Mouse (Mus musculus): ENCODE measurements around the gene Mta3. TPM values are rescaled to one million over a fixed set of nuclear protein-coding genes. Genes with fewer than 3 reads are reported as not detected.
A peak's percentile ranks its signal among the peaks of the same experiment; 100 is the strongest.

Gene Mta3
- polyA plus RNA-seq (2015; fragmentation: Nextera tagmentation; extraction: Ambion mirVana): 44.2 and 47.6 TPM in 2 replicates

- H3K9me3 ChIP-seq (ENCODE audit: control insufficient read depth, low read length): no peaks in the 10 kb centered on the region
- peak within 1 kb of the TSS; percentile 99 for H3K27ac ChIP-seq (replicated peaks)
- H3K4me2 ChIP-seq (replicated peaks; ENCODE audit: low read depth): peak within 1 kb of the TSS; percentile 95
- under 1% methylated on average over 40 of the region's 56 CpGs for WGBS
- no peaks in the 10 kb centered on the region for H3K27me3 ChIP-seq (ENCODE audit: control insufficient read depth, insufficient read depth, low read length)
- TF ChIP-seq EP300 (optimal IDR thresholded peaks at IDR 0.05) (no peak), CTCF (IDR thresholded peaks at IDR 0.05; ENCODE audit: low read depth) (no peak)
- DNase-seq (ENCODE audit: low spot score): peak; percentile 80
- peak; percentile 72 for ATAC-seq (ENCODE audit: low FRiP score, low TSS enrichment)
- H3K4me1 ChIP-seq (replicated peaks; ENCODE audit: control insufficient read depth, insufficient read depth): no peaks in the 10 kb centered on the region
- no peaks in the 10 kb centered on the region for H3K36me3 ChIP-seq (ENCODE audit: control insufficient read depth, insufficient read depth, low read length)
- H3K9ac ChIP-seq (ENCODE audit: low read length): peak within 1 kb of the TSS; percentile 97
- peak within 1 kb of the TSS; percentile 79 for H3K4me3 ChIP-seq (ENCODE audit: low read depth, low read length)
Observed at GRCm38 (mm10) chr17:83706116-83706593, at the start of gene Mta3. TSS of gene Mta3 (plus strand) at chr17:83706163.

- Histone ChIP-seq H3K4me2 (replicated peaks; ENCODE audit: low read depth) (no peak overlapping the region), H3K27me3 (ENCODE audit: control insufficient read depth, insufficient read depth, low read length) (no peaks in the 10 kb centered on the region), H3K36me3 (ENCODE audit: control insufficient read depth, insufficient read depth, low read length) (no peaks in the 10 kb centered on the region), H3K9me3 (ENCODE audit: control insufficient read depth, low read length) (no peaks in the 10 kb centered on the region), H3K4me1 (replicated peaks; ENCODE audit: control insufficient read depth, insufficient read depth) (no peaks in the 10 kb centered on the region), H3K9ac (ENCODE audit: low read length) (no peak overlapping the region), H3K27ac (replicated peaks) (no peak overlapping the region), H3K4me3 (ENCODE audit: low read depth, low read length) (no peak overlapping the region)
- DNase-seq (ENCODE audit: low spot score) (no peak), ATAC-seq (ENCODE audit: low FRiP score, low TSS enrichment) (no peak)
- TF ChIP-seq CTCF (IDR thresholded peaks at IDR 0.05; ENCODE audit: low read depth) (no peak), EP300 (optimal IDR thresholded peaks at IDR 0.05) (no peak)
- 85% methylated on average over 9 of the region's 9 CpGs for WGBS
Observed at GRCm38 (mm10) chr17:83657375-83657774, 48.6 kb upstream of the Mta3 start.

- no peak overlapping the region for H3K9ac ChIP-seq (ENCODE audit: low read length)
- 58% methylated on average over 1 of the region's 1 CpGs for WGBS
- H3K4me3 ChIP-seq (ENCODE audit: low read depth, low read length): no peak overlapping the region
- no peaks in the 10 kb centered on the region for H3K36me3 ChIP-seq (ENCODE audit: control insufficient read depth, insufficient read depth, low read length)
- no peaks in the 10 kb centered on the region for H3K27me3 ChIP-seq (ENCODE audit: control insufficient read depth, insufficient read depth, low read length)
- no peaks in the 10 kb centered on the region for H3K9me3 ChIP-seq (ENCODE audit: control insufficient read depth, low read length)
- no peak overlapping the region for H3K4me2 ChIP-seq (replicated peaks; ENCODE audit: low read depth)
- no peak for TF ChIP-seq CTCF (IDR thresholded peaks at IDR 0.05; ENCODE audit: low read depth)
- TF ChIP-seq EP300 (optimal IDR thresholded peaks at IDR 0.05): no peak
- no peaks in the 10 kb centered on the region for H3K4me1 ChIP-seq (replicated peaks; ENCODE audit: control insufficient read depth, insufficient read depth)
- no peak overlapping the region for H3K27ac ChIP-seq (replicated peaks)
- no peak for DNase-seq (ENCODE audit: low spot score)
- ATAC-seq (ENCODE audit: low FRiP score, low TSS enrichment): no peak
Observed at GRCm38 (mm10) chr17:83658943-83659342, 47.0 kb upstream of the Mta3 start.

GRCm38 (mm10) chr17:83664761-83665160 lies 41.2 kb upstream of the Mta3 start:
- no peak overlapping the region for H3K27ac ChIP-seq (replicated peaks)
- H3K36me3 ChIP-seq (ENCODE audit: control insufficient read depth, insufficient read depth, low read length): no peaks in the 10 kb centered on the region
- no peaks in the 10 kb centered on the region for H3K4me1 ChIP-seq (replicated peaks; ENCODE audit: control insufficient read depth, insufficient read depth)
- H3K4me2 ChIP-seq (replicated peaks; ENCODE audit: low read depth): no peak overlapping the region
- no peaks in the 10 kb centered on the region for H3K27me3 ChIP-seq (ENCODE audit: control insufficient read depth, insufficient read depth, low read length)
- WGBS: 61% methylated on average over 8 of the region's 8 CpGs
- DNase-seq (ENCODE audit: low spot score) (no peak), ATAC-seq (ENCODE audit: low FRiP score, low TSS enrichment) (no peak)
- H3K9ac ChIP-seq (ENCODE audit: low read length): no peak overlapping the region
- TF ChIP-seq EP300 (optimal IDR thresholded peaks at IDR 0.05): no peak
- no peak for TF ChIP-seq CTCF (IDR thresholded peaks at IDR 0.05; ENCODE audit: low read depth)
- H3K9me3 ChIP-seq (ENCODE audit: control insufficient read depth, low read length): no peaks in the 10 kb centered on the region
- H3K4me3 ChIP-seq (ENCODE audit: low read depth, low read length): no peak overlapping the region

GRCm38 (mm10) chr17:83666597-83667287 lies 39.2 kb upstream of the Mta3 start:
- Histone ChIP-seq H3K9ac (ENCODE audit: low read length) (no peak overlapping the region), H3K27ac (replicated peaks) (no peak overlapping the region), H3K9me3 (ENCODE audit: control insufficient read depth, low read length) (no peaks in the 10 kb centered on the region), H3K4me3 (ENCODE audit: low read depth, low read length) (no peak overlapping the region), H3K36me3 (ENCODE audit: control insufficient read depth, insufficient read depth, low read length) (no peaks in the 10 kb centered on the region), H3K27me3 (ENCODE audit: control insufficient read depth, insufficient read depth, low read length) (no peaks in the 10 kb centered on the region), H3K4me1 (replicated peaks; ENCODE audit: control insufficient read depth, insufficient read depth) (no peaks in the 10 kb centered on the region), H3K4me2 (replicated peaks; ENCODE audit: low read depth) (no peak overlapping the region)
- WGBS: 58% methylated on average over 13 of the region's 13 CpGs
- DNase-seq (ENCODE audit: low spot score) (peak; percentile 22), ATAC-seq (ENCODE audit: low FRiP score, low TSS enrichment) (0 out of 2 replicates have a peak, but pooled peaks have one; percentile 26)
- TF ChIP-seq EP300 (optimal IDR thresholded peaks at IDR 0.05): no peak
- TF ChIP-seq CTCF (IDR thresholded peaks at IDR 0.05; ENCODE audit: low read depth): no peak

GRCm38 (mm10) chr17:83667934-83668690 lies 37.9 kb upstream of the Mta3 start:
- H3K4me2 ChIP-seq (replicated peaks; ENCODE audit: low read depth): no peak overlapping the region
- DNase-seq (ENCODE audit: low spot score): no peak
- H3K27ac ChIP-seq (replicated peaks): no peak overlapping the region
- H3K27me3 ChIP-seq (ENCODE audit: control insufficient read depth, insufficient read depth, low read length): no peaks in the 10 kb centered on the region
- H3K4me3 ChIP-seq (ENCODE audit: low read depth, low read length): no peak overlapping the region
- no peaks in the 10 kb centered on the region for H3K36me3 ChIP-seq (ENCODE audit: control insufficient read depth, insufficient read depth, low read length)
- no peak for TF ChIP-seq CTCF (IDR thresholded peaks at IDR 0.05; ENCODE audit: low read depth)
- TF ChIP-seq EP300 (optimal IDR thresholded peaks at IDR 0.05): no peak
- H3K4me1 ChIP-seq (replicated peaks; ENCODE audit: control insufficient read depth, insufficient read depth): no peaks in the 10 kb centered on the region
- no peaks in the 10 kb centered on the region for H3K9me3 ChIP-seq (ENCODE audit: control insufficient read depth, low read length)
- no peak overlapping the region for H3K9ac ChIP-seq (ENCODE audit: low read length)
- ATAC-seq (ENCODE audit: low FRiP score, low TSS enrichment): no peak
- 67% methylated on average over 3 of the region's 3 CpGs for WGBS

Data from stomach, postnatal 0 days (tissue).